Mouse (Mus musculus) kidney, adult 2 months (tissue): Measurements from ENCODE around the gene A530084C06Rik.

ENCODE experiments used
- CTCF ChIP-seq: fragments of 200-500 bp; conservative IDR thresholded peaks from 2 replicates; pipeline ENCODE4 v1.5.1; 2011; ENCODE audit warnings: low read depth, mild to moderate bottlenecking, control low read depth, low read length, moderate library complexity, mixed read lengths; ENCODE audit not compliant: insufficient read depth, insufficient read length
- POLR2A ChIP-seq: fragments of 200-500 bp; IDR thresholded peaks from one replicate; pipeline ENCODE4 v1.6.1; 2011; ENCODE audit warnings: low read depth, low read length, control low read depth

GRCm38 (mm10) chr13:31557768-31558520 lies 1.2 kb downstream of the A530084C06Rik start:
- TF ChIP-seq CTCF (no peak), POLR2A (no peak)
